Mouse (Mus musculus) gonadal fat pad, adult 2 months (tissue): Measurements from ENCODE around the gene Myh7. TPM values are rescaled to one million over a fixed set of nuclear protein-coding genes. Genes with fewer than 3 reads are reported as not detected.

ENCODE experiments used
- polyA plus RNA-seq: library from polyadenylated mRNA; depleted of rRNA; stranded (reverse); fragments of >200 nt; gene quantifications from 2 replicates; pipeline ENCODE4 v1.2.3, GENCODE M21; 2012; rRNA removed

Myh7 gene
- polyA plus RNA-seq, 1 experiment, result 0.54 TPM

Other genes with a start within 250 kb of the Myh7 start
- 41.8 and 54.3 TPM in 2 replicates for gene Slc7a8, start 212.7 kb downstream of the Myh7 start, polyA plus RNA-seq
- not detected in 2 replicates for gene Rnf212b, start 180.5 kb downstream of the Myh7 start, polyA plus RNA-seq
- 9.1 and 10.1 TPM in 2 replicates for gene Homez, start 123.7 kb downstream of the Myh7 start, polyA plus RNA-seq
- gene Ppp1r3e, start 117.1 kb downstream of the Myh7 start, polyA plus RNA-seq, result 26.7 and 30.8 TPM in 2 replicates
- gene Bcl2l2, start 111.2 kb downstream of the Myh7 start, polyA plus RNA-seq, result 76.2 and 83.0 TPM in 2 replicates
- 1.4 and 4.1 TPM in 2 replicates for gene Gm20521, start 111.2 kb downstream of the Myh7 start, polyA plus RNA-seq
- gene Pabpn1, start 102.1 kb downstream of the Myh7 start, polyA plus RNA-seq, result 185 and 205 TPM in 2 replicates
- 63.8 and 66.2 TPM in 2 replicates for gene Slc22a17, start 81.5 kb downstream of the Myh7 start, polyA plus RNA-seq
- gene Efs, start 68.5 kb downstream of the Myh7 start, polyA plus RNA-seq, result 12.1 and 13.9 TPM in 2 replicates
- gene Il25, start 61.9 kb downstream of the Myh7 start, polyA plus RNA-seq, result 0.11 TPM in 1 of 2 replicates, not detected in the other
- gene Cmtm5, start 58.4 kb downstream of the Myh7 start, polyA plus RNA-seq, result 0.63 and 0.74 TPM in 2 replicates
- 0.03 TPM in 1 of 2 replicates, not detected in the other for gene Myh6, start 27.7 kb downstream of the Myh7 start, polyA plus RNA-seq
- gene Gm17428, start 17.7 kb downstream of the Myh7 start, polyA plus RNA-seq, result not detected in 2 replicates
- gene Ngdn, start 20.8 kb upstream of the Myh7 start, polyA plus RNA-seq, result 12.1 and 14.6 TPM in 2 replicates
- gene Zfhx2, start 97.7 kb upstream of the Myh7 start, polyA plus RNA-seq, result 0.69 and 1.3 TPM in 2 replicates
- 9.6 and 13.0 TPM in 2 replicates for gene Thtpa, start 100.2 kb upstream of the Myh7 start, polyA plus RNA-seq
- gene Ap1g2, start 112.0 kb upstream of the Myh7 start, polyA plus RNA-seq, result 19.2 and 26.4 TPM in 2 replicates
- 0.41 and 0.45 TPM in 2 replicates for gene Jph4, start 122.3 kb upstream of the Myh7 start, polyA plus RNA-seq
- not detected in 2 replicates for gene Dhrs2, start 227.4 kb upstream of the Myh7 start, polyA plus RNA-seq